Mouse (Mus musculus) midbrain, embryonic 13.5 days (tissue): ENCODE results near the gene Col4a3. TPM values are rescaled to one million over a fixed set of nuclear protein-coding genes. Genes with fewer than 3 reads are reported as not detected.

ENCODE experiments used
- ATAC-seq: fragments of 200-750 bp; cut with Nextera tagmentation; 2 replicates; pipeline ENCODE4 v1.8.0; 2017; ENCODE audit warnings: mild to moderate bottlenecking, moderate TSS enrichment, moderate library complexity
- H3K27ac ChIP-seq: fragments of 300-500 bp; sonication (generic); 2 replicates; pipeline ENCODE4 v1.5.1; 2015; ENCODE audit warnings: inconsistent platforms, mild to moderate bottlenecking, moderate library complexity
- H3K27me3 ChIP-seq: fragments of 300-500 bp; sonication (generic); 2 replicates; pipeline ENCODE4 v1.6.1; 2015; ENCODE audit warnings: mild to moderate bottlenecking, inconsistent platforms
- H3K36me3 ChIP-seq: fragments of 300-500 bp; sonication (generic); 2 replicates; pipeline ENCODE4 v1.6.1; 2015; ENCODE audit warnings: mild to moderate bottlenecking, inconsistent platforms
- H3K4me1 ChIP-seq: fragments of 300-500 bp; sonication (generic); replicated peaks from 2 replicates; pipeline ENCODE4 v1.6.1; 2015; ENCODE audit warnings: inconsistent platforms
- H3K4me2 ChIP-seq: fragments of 300-500 bp; sonication (generic); replicated peaks from 2 replicates; pipeline ENCODE4 v1.6.1; 2015; ENCODE audit warnings: moderate library complexity, mild to moderate bottlenecking, inconsistent platforms
- H3K4me3 ChIP-seq: fragments of 300-500 bp; sonication (generic); replicated peaks from 2 replicates; pipeline ENCODE4 v1.5.1; 2015; ENCODE audit warnings: mild to moderate bottlenecking, inconsistent platforms
- H3K9ac ChIP-seq: fragments of 300-500 bp; sonication (generic); replicated peaks from 2 replicates; pipeline ENCODE4 v1.6.1; 2015; ENCODE audit warnings: mild to moderate bottlenecking, inconsistent platforms
- H3K9me3 ChIP-seq: fragments of 300-500 bp; sonication (generic); 2 replicates; pipeline ENCODE4 v1.6.1; 2016; ENCODE audit warnings: mild to moderate bottlenecking, inconsistent platforms
- WGBS: fragments of 180-500 bp; shearing (Covaris S2); methylation state at CpG from one replicate; pipeline ENCODE4 v1.1.7; 2015; 5-methylcytosine and 5-hydroxymethylcytosine counted together
- polyA plus RNA-seq: library from polyadenylated mRNA; unstranded; fragments of >200 nt; fragmentation: Nextera tagmentation; extraction: Ambion mirVana; gene quantifications from 2 replicates; pipeline ENCODE4 v1.2.1, GENCODE M21; 2015

The Col4a3 gene
- polyA plus RNA-seq, 1 experiment from 2014 or later, result 0.09 TPM

- Histone ChIP-seq H3K4me2 (no peak overlapping the region), H3K27me3 (no peaks in the 10 kb centered on the region), H3K9me3 (no peaks in the 10 kb centered on the region), H3K27ac (no peak overlapping the region), H3K9ac (no peak overlapping the region), H3K4me3 (no peak overlapping the region), H3K4me1 (no peaks in the 10 kb centered on the region), H3K36me3 (peaks cover 29% of the 10 kb centered on the region)
- 97% methylated on average over 1 of the region's 1 CpGs for WGBS
- ATAC-seq, result no peak
Observed at GRCm38 (mm10) chr1:82759520-82759919, 172.8 kb downstream of the Col4a3 start.

DNA sequence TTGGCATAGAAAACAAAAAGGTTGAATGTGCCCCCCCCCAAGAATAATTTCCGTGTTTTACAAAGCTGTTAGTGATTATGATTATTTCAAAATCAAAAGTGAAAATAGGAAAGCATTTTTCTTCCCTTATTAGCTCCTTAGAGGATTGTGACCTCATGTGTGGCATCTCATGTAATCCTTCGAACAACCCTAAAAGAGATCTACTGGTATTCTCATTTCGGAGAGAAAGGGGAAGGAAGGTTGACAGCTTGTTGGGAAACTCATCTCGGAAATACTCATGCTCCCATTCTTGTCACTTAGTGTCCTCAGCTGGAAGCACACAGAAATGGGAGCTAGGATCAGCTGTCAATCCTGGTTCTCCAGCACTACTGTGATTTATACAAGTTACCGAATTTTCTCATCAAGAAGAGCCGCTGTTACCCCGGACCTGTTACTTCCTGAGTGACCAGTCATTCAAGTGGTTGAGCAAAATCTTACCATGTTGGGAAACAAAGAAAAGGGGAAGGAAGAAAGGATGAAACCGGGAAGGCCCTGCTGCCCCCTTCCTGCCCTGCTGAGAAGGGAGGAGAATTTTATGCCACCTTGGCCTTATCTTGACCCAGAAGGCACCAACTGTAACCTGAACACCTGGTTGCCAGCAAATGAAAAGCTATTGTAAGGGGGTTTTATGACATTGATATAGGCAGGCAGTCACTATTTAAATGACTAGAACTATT lies 174.9 kb downstream of the Col4a3 start:
- no peak for ATAC-seq
- no peaks in the 10 kb centered on the region for H3K9me3 ChIP-seq
- H3K27ac ChIP-seq, result no peak overlapping the region
- no peaks in the 10 kb centered on the region for H3K4me1 ChIP-seq
- H3K4me3 ChIP-seq, result no peak overlapping the region
- peaks cover 12% of the 10 kb centered on the region for H3K36me3 ChIP-seq
- H3K4me2 ChIP-seq, result no peak overlapping the region
- H3K27me3 ChIP-seq, result no peaks in the 10 kb centered on the region
- 93% methylated on average over 8 of the region's 8 CpGs for WGBS
- no peak overlapping the region for H3K9ac ChIP-seq

- Histone ChIP-seq H3K27me3 (no peaks in the 10 kb centered on the region), H3K9ac (no peak overlapping the region), H3K4me1 (no peaks in the 10 kb centered on the region), H3K36me3 (peaks cover 8% of the 10 kb centered on the region), H3K4me2 (no peak overlapping the region), H3K27ac (no peak overlapping the region), H3K9me3 (no peaks in the 10 kb centered on the region), H3K4me3 (no peak overlapping the region)
- WGBS, result 88% methylated on average over 1 of the region's 1 CpGs
- ATAC-seq, result no peak
Observed at GRCm38 (mm10) chr1:82762274-82762673, 175.6 kb downstream of the Col4a3 start.

DNA sequence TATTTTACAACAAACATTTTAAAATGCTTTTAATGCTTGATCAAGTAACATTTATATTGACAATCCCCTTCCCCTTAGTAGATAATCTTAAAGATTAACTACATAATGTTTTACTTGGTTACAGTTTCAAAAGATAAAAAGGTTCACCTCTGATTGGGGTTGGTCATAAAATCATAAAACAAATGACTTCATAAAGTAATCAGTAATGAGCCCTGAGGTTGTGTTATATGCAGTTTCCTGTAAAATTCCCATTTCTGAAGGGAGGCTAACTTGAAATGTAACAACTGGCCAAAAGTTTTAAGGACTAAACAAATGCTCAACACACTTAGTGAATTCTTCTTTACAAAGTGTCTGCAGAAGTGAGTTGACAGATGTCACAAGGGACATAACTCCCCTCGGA lies 179.5 kb downstream of the Col4a3 start:
- H3K36me3 ChIP-seq, result peaks cover 8% of the 10 kb centered on the region
- WGBS, result 91% methylated on average over 1 of the region's 1 CpGs
- H3K9me3 ChIP-seq, result no peaks in the 10 kb centered on the region
- no peak for ATAC-seq
- no peak overlapping the region for H3K27ac ChIP-seq
- no peaks in the 10 kb centered on the region for H3K4me1 ChIP-seq
- H3K4me3 ChIP-seq, result no peak overlapping the region
- no peaks in the 10 kb centered on the region for H3K27me3 ChIP-seq
- H3K4me2 ChIP-seq, result no peak overlapping the region
- H3K9ac ChIP-seq, result no peak overlapping the region

DNA sequence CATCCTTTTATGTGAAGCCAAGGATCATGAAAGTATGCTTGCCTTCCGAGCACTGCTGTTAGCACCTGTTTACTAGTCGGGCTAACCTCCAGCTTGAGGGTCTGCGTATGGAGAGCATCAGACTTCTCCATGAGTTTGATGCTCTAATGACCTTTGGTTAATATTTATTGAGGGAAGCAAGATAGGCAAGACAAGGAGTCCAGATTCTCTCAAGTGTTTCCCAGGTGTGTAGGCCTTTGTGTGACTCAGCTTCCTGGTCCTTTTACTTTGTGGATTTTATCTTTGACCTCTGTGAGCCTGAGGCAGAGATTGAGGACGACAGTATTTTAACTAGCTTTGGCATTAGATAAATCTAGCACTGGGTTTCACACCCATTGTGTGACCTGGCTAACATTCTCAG lies 179.9 kb downstream of the Col4a3 start:
- no peak for ATAC-seq
- no peaks in the 10 kb centered on the region for H3K27me3 ChIP-seq
- H3K9ac ChIP-seq, result no peak overlapping the region
- H3K4me2 ChIP-seq, result no peak overlapping the region
- H3K27ac ChIP-seq, result no peak overlapping the region
- H3K4me3 ChIP-seq, result no peak overlapping the region
- H3K4me1 ChIP-seq, result no peaks in the 10 kb centered on the region
- H3K9me3 ChIP-seq, result no peaks in the 10 kb centered on the region
- WGBS, result 91% methylated on average over 4 of the region's 4 CpGs
- peaks cover 8% of the 10 kb centered on the region for H3K36me3 ChIP-seq

DNA sequence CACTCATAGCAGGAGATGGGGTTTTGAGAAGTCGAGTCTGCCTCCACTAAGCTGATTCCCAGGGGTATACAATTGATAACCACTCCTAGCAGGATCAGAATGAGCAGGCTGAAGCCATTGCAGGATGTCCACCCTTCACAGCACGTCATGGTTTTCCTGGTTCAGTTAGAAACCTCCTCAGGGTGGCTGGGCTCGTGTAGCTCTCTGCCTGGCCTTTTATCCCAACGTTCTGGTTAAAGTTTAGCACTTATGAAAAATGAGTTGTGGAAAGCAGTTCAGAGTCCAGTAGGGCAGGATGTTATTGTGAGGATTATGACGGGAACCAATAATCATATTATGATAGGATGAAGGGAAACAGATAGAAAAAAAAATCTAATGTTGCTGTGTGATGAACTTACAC lies 181.5 kb downstream of the Col4a3 start, which contains the start of gene Tm4sf20:
Gene Tm4sf20 (minus strand): TSS at position 193 of the 400 bp plus-strand sequence.
- H3K36me3 ChIP-seq, result no peaks in the 10 kb centered on the region
- ATAC-seq, result no peak
- no peak within 1 kb of the TSS for H3K4me3 ChIP-seq
- H3K4me2 ChIP-seq, result no peak within 1 kb of the TSS
- no peaks in the 10 kb centered on the region for H3K9me3 ChIP-seq
- no peak within 1 kb of the TSS for H3K27ac ChIP-seq
- no peaks in the 10 kb centered on the region for H3K27me3 ChIP-seq
- H3K4me1 ChIP-seq, result no peaks in the 10 kb centered on the region
- WGBS, result 81% methylated on average over 5 of the region's 5 CpGs
- no peak within 1 kb of the TSS for H3K9ac ChIP-seq

DNA sequence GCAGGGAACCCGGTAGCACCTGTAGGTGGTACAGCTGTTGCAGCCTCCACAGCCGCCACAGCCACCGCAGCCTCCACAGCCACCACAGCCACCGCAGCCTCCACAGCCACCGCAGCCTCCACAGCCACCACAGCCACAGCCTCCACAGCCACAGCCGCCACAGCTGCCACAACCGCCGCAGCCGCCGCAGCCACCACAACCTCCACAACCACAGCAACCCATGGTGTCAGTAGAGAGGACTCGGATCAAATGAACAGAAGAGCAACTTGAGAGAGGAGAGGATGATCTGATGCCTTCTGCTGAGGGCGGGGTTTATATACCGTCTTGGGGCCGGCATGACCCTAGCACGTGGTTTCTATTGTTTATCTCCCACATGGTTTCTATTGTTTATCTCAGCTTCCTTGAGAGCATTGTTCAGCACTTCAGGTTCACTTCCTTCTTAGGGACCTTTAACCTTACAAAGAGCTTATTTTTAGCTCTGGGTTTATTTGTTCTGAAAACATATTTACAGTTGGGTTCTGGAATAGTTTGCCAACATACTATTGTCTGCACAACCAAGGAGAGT lies 184.4 kb downstream of the Col4a3 start, which contains the start of gene Gm47791:
Gene Gm47791 (minus strand): TSS at position 222 of the 565 bp plus-strand sequence.
- ATAC-seq, result no peak
- Histone ChIP-seq H3K4me1 (no peaks in the 10 kb centered on the region), H3K27me3 (no peaks in the 10 kb centered on the region), H3K4me3 (no peak within 1 kb of the TSS), H3K9me3 (no peaks in the 10 kb centered on the region), H3K4me2 (no peak within 1 kb of the TSS), H3K36me3 (no peaks in the 10 kb centered on the region), H3K9ac (no peak within 1 kb of the TSS), H3K27ac (no peak within 1 kb of the TSS)
- WGBS, result 91% methylated on average over 14 of the region's 15 CpGs

Other genes with a start within 250 kb of the Col4a3 start
- 0.05 and 0.09 TPM in 2 replicates for gene Col4a4, start 72 bp upstream of the Col4a3 start, polyA plus RNA-seq
- gene Mff, start 138.0 kb downstream of the Col4a3 start, polyA plus RNA-seq, result 345 and 358 TPM in 2 replicates
- gene Tm4sf20, start 181.5 kb downstream of the Col4a3 start, polyA plus RNA-seq, result 0.11 and 0.22 TPM in 2 replicates
- gene Gm47791, start 184.3 kb downstream of the Col4a3 start, polyA plus RNA-seq, result not detected in 2 replicates